In the genomic region with DNA sequence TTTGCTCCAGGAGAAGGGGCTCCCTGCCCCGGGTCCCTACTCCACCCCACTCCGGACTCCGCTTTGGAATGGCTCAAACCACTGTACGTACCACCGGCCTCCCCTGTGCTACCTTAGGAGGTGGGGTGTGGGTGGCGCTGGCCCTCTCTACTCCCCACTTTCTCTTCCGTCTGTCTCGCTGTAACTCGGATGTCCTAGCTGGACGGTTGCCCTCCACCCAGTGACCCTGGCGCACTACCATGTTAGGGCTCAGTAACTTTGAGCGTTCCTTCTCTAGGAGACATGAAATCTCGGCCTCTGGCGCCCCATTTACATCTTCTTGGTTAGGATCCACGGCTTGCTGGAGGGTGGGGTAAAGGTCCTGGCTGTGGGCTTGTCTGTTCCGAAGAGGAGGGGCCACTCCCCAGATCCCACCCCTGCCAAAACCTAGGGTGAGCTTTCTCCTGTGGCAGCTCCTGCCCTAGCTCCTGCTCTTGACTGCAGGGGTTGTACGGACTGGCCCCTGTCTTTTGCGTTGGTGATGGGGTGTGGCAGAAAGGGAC, we compare ENCODE assay signal across 8 mouse cellular contexts. TPM values are rescaled to one million over a fixed set of nuclear protein-coding genes. Genes with fewer than 3 reads are reported as not detected.
A peak's percentile ranks its signal among the peaks of the same experiment; 100 is the strongest.
DNase-seq lines count a peak whose midpoint lies in the region; ATAC-seq and TF ChIP-seq lines count a peak whose summit lies in the region.

No protein-coding gene starts in this region.

- no peak for TF ChIP-seq EP300 in MEL (IDR thresholded peaks at IDR 0.05; ENCODE audit: low read depth in 1 of 2, low read length in 2 of 2)

- no peaks in the 10 kb centered on the region for H3K9me3 ChIP-seq in MEL (replicated peaks; ENCODE audit: insufficient read depth, low read length)
- H3K9me3 ChIP-seq in forebrain, embryonic 15.5 days = no peaks in the 10 kb centered on the region
- no peaks in the 10 kb centered on the region for H3K9me3 ChIP-seq in kidney, embryonic 14.5 days (ENCODE audit: control insufficient read depth, low read length)

- WGBS in forebrain, embryonic 15.5 days = 8% methylated on average over 18 of the region's 18 CpGs
- WGBS in kidney, embryonic 14.5 days = 6% methylated on average over 18 of the region's 18 CpGs

- H3K9ac ChIP-seq in MEL (ENCODE audit: control insufficient read depth, low read depth, low read length, poor library complexity, severe bottlenecking) = peak overlapping the region; percentile 79
- peak overlapping the region; percentile 54 for H3K9ac ChIP-seq in forebrain, embryonic 15.5 days (replicated peaks)
- H3K9ac ChIP-seq in kidney, embryonic 14.5 days (ENCODE audit: low read depth, low read length) = peak overlapping the region; percentile 76

- H3K79me2 ChIP-seq in MEL (ENCODE audit: control insufficient read depth, insufficient read depth, low read length, poor library complexity) = peaks cover 3% of the 10 kb centered on the region

- H3K4me1 ChIP-seq in MEL (ENCODE audit: control insufficient read depth in 1 of 2, insufficient read depth in 2 of 2, low read length in 2 of 2) = peaks cover 3 to 30% of the 10 kb centered on the region in 2 experiments
- H3K4me1 ChIP-seq in forebrain, embryonic 15.5 days = peaks cover 67% of the 10 kb centered on the region
- peaks cover 69% of the 10 kb centered on the region for H3K4me1 ChIP-seq in kidney, embryonic 14.5 days (ENCODE audit: control insufficient read depth, insufficient read depth, low read length)

- no peak for ATAC-seq in CD4-positive, CD25-positive, alpha-beta regulatory T cell, adult 4 months
- ATAC-seq in forebrain, embryonic 15.5 days (replicated peaks) = no peak
- no peak for ATAC-seq in kidney, embryonic 14.5 days (ENCODE audit: low FRiP score, low TSS enrichment)

- TF ChIP-seq CTCF in MEL (IDR thresholded peaks at IDR 0.05 in 2 of 3, conservative IDR thresholded peaks at IDR 0.05 in 1 of 3; ENCODE audit: control insufficient read depth in 1 of 3, insufficient read depth in 1 of 3, low read depth in 2 of 3, low read length in 3 of 3, poor library complexity in 1 of 3, severe bottlenecking in 1 of 3) = no peak

- peak; percentile 42 for DNase-seq in CD4-positive, CD25-positive, alpha-beta regulatory T cell, adult 2 months (ENCODE audit: low read depth, low spot score)
- no peak for DNase-seq in MEL (ENCODE audit: low read depth, low spot score)
- DNase-seq in lung, postnatal 4 days = peak; percentile 59 to 66
- no peak for DNase-seq in embryo, embryonic 10.5 days (ENCODE audit: low spot score)
- no peak for DNase-seq in urinary bladder, postnatal 10 days (ENCODE audit: low spot score)

- no peak for TF ChIP-seq RAD21 in MEL (IDR thresholded peaks at IDR 0.05; ENCODE audit: low read depth, low read length)

- no peak overlapping the region for H3K27ac ChIP-seq in MEL (ENCODE audit: control insufficient read depth, low read depth, low read length)
- H3K27ac ChIP-seq in forebrain, embryonic 15.5 days (replicated peaks) = 0 out of 2 replicates have a peak overlapping the region, but pooled peaks have one; percentile 15
- H3K27ac ChIP-seq in kidney, embryonic 14.5 days (ENCODE audit: low read depth, low read length) = peak overlapping the region; percentile 70; the same call in 1 of the 2 replicates

- H3K4me2 ChIP-seq in forebrain, embryonic 15.5 days (replicated peaks) = peak overlapping the region; percentile 98
- peak overlapping the region; percentile 99 for H3K4me2 ChIP-seq in kidney, embryonic 14.5 days (replicated peaks; ENCODE audit: low read depth, low read length)

- no peaks in the 10 kb centered on the region for H3K27me3 ChIP-seq in MEL (ENCODE audit: control insufficient read depth in 1 of 2, insufficient read depth in 2 of 2, low read length in 2 of 2)
- peaks cover 12% of the 10 kb centered on the region; the same call in 1 of the 2 replicates for H3K27me3 ChIP-seq in forebrain, embryonic 15.5 days
- H3K27me3 ChIP-seq in kidney, embryonic 14.5 days (ENCODE audit: control insufficient read depth, insufficient read depth, low read length) = no peaks in the 10 kb centered on the region

- peaks cover 0 to 18% of the 10 kb centered on the region in 2 experiments; a peak in 2 of 4 replicates for H3K36me3 ChIP-seq in MEL (ENCODE audit: control insufficient read depth in 1 of 2, insufficient read depth in 2 of 2, low read length in 2 of 2)
- H3K36me3 ChIP-seq in forebrain, embryonic 15.5 days = no peaks in the 10 kb centered on the region
- H3K36me3 ChIP-seq in kidney, embryonic 14.5 days (ENCODE audit: control insufficient read depth, insufficient read depth, low read length) = peaks cover 2% of the 10 kb centered on the region; the same call in 1 of the 2 replicates

- no peak for TF ChIP-seq POLR2A in MEL (IDR thresholded peaks at IDR 0.05; ENCODE audit: control insufficient read depth in 1 of 2, insufficient read depth in 1 of 2, low read depth in 1 of 2, low read length in 2 of 2, poor library complexity in 1 of 2)

- H3K4me3 ChIP-seq in MEL (ENCODE audit: control insufficient read depth in 1 of 2, insufficient read depth in 1 of 2, low read depth in 2 of 2, low read length in 2 of 2) = peak overlapping the region; percentile 67 to 84
- peak overlapping the region; percentile 62 for H3K4me3 ChIP-seq in forebrain, embryonic 15.5 days
- peak overlapping the region; percentile 75 for H3K4me3 ChIP-seq in kidney, embryonic 14.5 days (ENCODE audit: low read length)

TF ChIP-seq in MEL, 35 proteins besides CTCF, POLR2A, EP300 and RAD21:
- TF ChIP-seq ZKSCAN1 (IDR thresholded peaks at IDR 0.05; ENCODE audit: low read depth, low read length) = no peak
- TF ChIP-seq JUND (IDR thresholded peaks at IDR 0.05; ENCODE audit: low read depth, low read length) = no peak
- no peak for TF ChIP-seq MEF2A (IDR thresholded peaks at IDR 0.05; ENCODE audit: extremely low read depth, insufficient replicate concordance, low read depth, low read length, poor library complexity, severe bottlenecking)
- no peak for TF ChIP-seq TBP (IDR thresholded peaks at IDR 0.05; ENCODE audit: low read depth, low read length)
- TF ChIP-seq GABPA (IDR thresholded peaks at IDR 0.05; ENCODE audit: low read depth, low read length) = no peak
- TF ChIP-seq TCF12 (IDR thresholded peaks at IDR 0.05; ENCODE audit: low read depth, low read length) = no peak
- TF ChIP-seq HCFC1 (IDR thresholded peaks at IDR 0.05; ENCODE audit: low read depth, low read length) = no peak
- TF ChIP-seq KAT2A (conservative IDR thresholded peaks at IDR 0.05; ENCODE audit: low read depth, low read length) = no peak
- no peak for TF ChIP-seq USF1 (IDR thresholded peaks at IDR 0.05; ENCODE audit: low read depth, low read length)
- no peak for TF ChIP-seq E2F4 (IDR thresholded peaks at IDR 0.05; ENCODE audit: borderline replicate concordance, low read depth, low read length)
- no peak for TF ChIP-seq MYC (IDR thresholded peaks at IDR 0.05; ENCODE audit: low read depth, low read length)
- no peak for TF ChIP-seq CHD2 (IDR thresholded peaks at IDR 0.05; ENCODE audit: low read length)

RNA-seq across cellular contexts. Expression of a gene that starts 21.7 kb away (rescaled TPM):
- polyA plus RNA-seq in CD4-positive, CD25-positive, alpha-beta regulatory T cell, adult 4 months (2017; shearing (Covaris generic)) = not detected
- not detected in 2 replicates for total RNA-seq in MEL (2012; rRNA removed)
- polyA plus RNA-seq in MEL (2012; ENCODE audit: insufficient read depth in 1 of 2, insufficient read length in 2 of 2, low read depth in 1 of 2, low replicate concordance in 2 of 2, missing spikeins in 1 of 2) = not detected
- 0.62 and 0.84 TPM in 2 replicates for polyA plus RNA-seq in forebrain, embryonic 15.5 days (2015; fragmentation: Nextera tagmentation; extraction: Ambion mirVana)
- 0.64 TPM in 1 of 2 replicates, not detected in the other for polyA plus RNA-seq in kidney, embryonic 14.5 days (2014; fragmentation: Nextera tagmentation; extraction: Ambion mirVana)

RNA-seq across cellular contexts. Expression of a gene that starts 33.5 kb away (rescaled TPM):
- polyA plus RNA-seq in CD4-positive, CD25-positive, alpha-beta regulatory T cell, adult 4 months (2017; shearing (Covaris generic)) = 1 to 10 TPM; 8.6 to 8.9 TPM
- 9.8 and 12.1 TPM in 2 replicates for total RNA-seq in MEL (2012; rRNA removed)
- polyA plus RNA-seq in MEL (2012; ENCODE audit: insufficient read depth in 1 of 2, insufficient read length in 2 of 2, low read depth in 1 of 2, low replicate concordance in 2 of 2, missing spikeins in 1 of 2) = 10 to 100 TPM in 1 of 2 experiments, not detected in 1; 13.7 TPM
- 9.2 and 9.9 TPM in 2 replicates for polyA plus RNA-seq in forebrain, embryonic 15.5 days (2015; fragmentation: Nextera tagmentation; extraction: Ambion mirVana)
- 27.7 and 36.7 TPM in 2 replicates for polyA plus RNA-seq in kidney, embryonic 14.5 days (2014; fragmentation: Nextera tagmentation; extraction: Ambion mirVana)

RNA-seq across cellular contexts. Expression of a gene that starts 53.5 kb away (rescaled TPM):
- polyA plus RNA-seq in CD4-positive, CD25-positive, alpha-beta regulatory T cell, adult 4 months (2017; shearing (Covaris generic)) = 1 to 10 TPM; 4.1 to 8.5 TPM
- total RNA-seq in MEL (2012; rRNA removed) = 83.4 and 104 TPM in 2 replicates
- 10 to 100 TPM; 56.9 to 69.4 TPM for polyA plus RNA-seq in MEL (2012; ENCODE audit: insufficient read depth in 1 of 2, insufficient read length in 2 of 2, low read depth in 1 of 2, low replicate concordance in 2 of 2, missing spikeins in 1 of 2)
- 11.2 and 12.1 TPM in 2 replicates for polyA plus RNA-seq in forebrain, embryonic 15.5 days (2015; fragmentation: Nextera tagmentation; extraction: Ambion mirVana)
- 32.5 and 44.1 TPM in 2 replicates for polyA plus RNA-seq in kidney, embryonic 14.5 days (2014; fragmentation: Nextera tagmentation; extraction: Ambion mirVana)

Comparison
In these comparisons a context has a peak if more than half of its experiments do, and no peak if none do; other contexts are left out.
1. DNase-seq: peak in CD4-positive, CD25-positive, alpha-beta regulatory T cell, adult 2 months (single experiment) and lung, postnatal 4 days (2 of 2); none in MEL (single experiment), embryo, embryonic 10.5 days (single experiment) and urinary bladder, postnatal 10 days (single experiment).
2. Peak in every context shown above with its lines, with median percentiles within 50 percentile points of each other: H3K4me3 ChIP-seq and H3K9ac ChIP-seq.